Mouse (Mus musculus) erythroblast, embryonic 14.5 days (primary cell): ENCODE data around the gene Tspan9.

ENCODE experiments used
- GATA1 ChIP-seq: IDR thresholded peaks from 2 replicates; pipeline ENCODE4 v1.6.1; 2012; ENCODE audit warnings: low read length, inconsistent platforms, mixed read lengths
- TAL1 ChIP-seq: IDR thresholded peaks from 3 replicates; pipeline ENCODE4 v1.6.1; 2012; ENCODE audit warnings: low read length, inconsistent platforms, mixed read lengths

- TF ChIP-seq TAL1 = no peak
- no peak for TF ChIP-seq GATA1
Measured at GRCm38 (mm10) chr6:128058157-128058556, 85.2 kb downstream of the Tspan9 start.
